Mouse (Mus musculus) kidney, adult 9 months (tissue): ENCODE measurements around the gene Arhgap22.
A peak's percentile ranks its signal among the peaks of the same experiment; 100 is the strongest.

Experiments used
- DNase-seq: peaks from one replicate; pipeline ENCODE4 v3.0.0; 2022

Arhgap22 gene

DNA sequence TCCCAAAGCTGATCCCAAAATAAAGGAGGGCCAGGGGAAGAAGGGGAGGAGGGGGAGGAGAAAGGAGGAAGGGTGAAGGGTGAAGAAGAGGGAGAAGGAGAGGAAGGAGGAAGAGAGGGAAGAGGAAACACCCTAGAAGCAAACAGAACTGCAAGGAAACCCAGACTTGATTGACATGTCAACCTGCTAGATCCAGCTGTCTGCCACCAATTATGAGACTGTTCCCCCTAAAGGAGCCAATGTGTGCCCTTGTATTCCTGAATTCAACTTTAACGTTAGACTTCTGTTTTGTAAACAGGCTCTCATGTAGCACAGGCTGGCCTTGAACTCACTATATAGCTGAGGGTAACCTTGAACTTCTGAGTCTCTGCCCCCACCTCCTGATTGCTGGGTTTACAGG lies 1.3 kb downstream of the Arhgap22 start:
- DNase-seq, result no peak

DNA sequence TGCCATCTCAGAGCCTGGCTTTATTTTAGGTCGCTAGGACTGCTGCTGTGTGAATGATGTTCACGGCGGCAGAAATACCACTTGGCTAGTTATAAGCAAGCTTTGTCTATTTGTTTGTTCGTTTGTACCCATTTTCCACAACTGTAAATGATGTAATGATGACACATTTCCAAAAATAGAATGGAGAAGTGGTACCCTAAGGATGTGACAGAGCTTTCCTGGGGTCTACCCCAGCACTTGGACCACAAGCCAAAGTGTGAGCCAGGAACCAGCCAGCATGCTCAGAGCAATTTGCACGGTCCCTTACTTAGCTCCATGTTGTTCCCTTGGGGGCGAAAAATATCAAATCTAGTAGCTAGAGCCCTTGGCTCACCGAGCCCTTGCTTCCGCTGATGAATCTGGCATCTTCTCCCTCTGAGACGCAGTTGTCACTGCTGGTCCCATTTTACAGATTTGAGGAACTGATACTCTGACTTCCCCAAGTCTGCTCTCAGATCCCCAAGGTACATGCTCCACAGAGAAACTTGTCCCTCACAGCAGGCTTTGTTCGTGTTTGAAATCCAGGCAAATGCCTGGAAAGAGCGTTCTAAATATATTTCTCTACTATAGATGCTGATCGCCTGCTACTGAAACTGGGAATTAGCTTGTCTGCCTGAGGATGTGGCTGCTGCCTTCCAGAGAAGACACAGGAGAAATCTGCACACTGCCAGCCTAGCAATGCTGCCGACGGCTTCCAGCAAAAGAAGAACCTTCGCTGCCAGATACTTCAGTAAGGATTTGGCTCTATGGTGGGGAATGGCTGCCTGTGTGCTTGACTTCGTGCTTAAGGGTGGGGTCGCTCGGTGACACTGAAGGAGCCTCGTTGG lies 2.8 kb downstream of the Arhgap22 start:
- DNase-seq, result no peak

DNA sequence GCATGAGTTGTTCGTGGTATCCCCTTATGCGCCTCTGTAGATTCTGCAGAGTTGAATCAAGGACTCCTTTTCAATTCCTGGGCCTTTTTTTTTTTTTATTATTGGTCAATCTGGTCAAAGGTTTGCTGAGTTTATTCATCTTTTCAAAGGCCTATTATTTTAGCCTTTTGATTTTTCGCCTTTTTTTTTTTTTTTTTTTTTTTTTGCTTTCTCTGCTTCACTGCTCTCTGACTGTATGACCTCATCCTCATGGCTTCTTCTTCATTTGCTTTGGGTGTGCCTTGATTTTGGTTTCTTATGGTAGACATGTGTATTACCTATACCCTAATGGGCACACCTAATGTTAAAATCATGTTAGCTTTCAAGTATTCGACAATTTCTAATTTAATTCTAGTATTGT lies 11.4 kb downstream of the Arhgap22 start:
- DNase-seq, result no peak

DNA sequence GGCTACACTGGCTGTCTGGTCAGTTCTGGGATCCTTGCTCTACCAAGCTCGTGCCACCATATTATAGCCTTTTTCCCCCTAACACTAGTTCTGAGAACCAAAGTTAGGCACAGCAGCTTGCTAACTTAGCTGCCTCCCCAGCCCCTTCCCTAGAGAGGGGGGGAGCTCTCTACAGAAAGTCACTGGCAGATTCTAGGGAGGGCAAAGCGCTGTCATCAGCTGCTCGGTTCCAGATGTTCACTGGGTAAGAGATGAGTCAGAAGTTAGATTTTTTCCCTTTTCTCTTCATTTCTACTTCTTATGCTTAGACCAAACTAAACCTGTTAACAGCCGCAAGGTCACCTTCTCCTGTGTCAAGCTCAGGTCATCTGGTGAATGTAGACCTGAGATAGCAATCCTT lies 16.8 kb downstream of the Arhgap22 start:
- no peak for DNase-seq

DNA sequence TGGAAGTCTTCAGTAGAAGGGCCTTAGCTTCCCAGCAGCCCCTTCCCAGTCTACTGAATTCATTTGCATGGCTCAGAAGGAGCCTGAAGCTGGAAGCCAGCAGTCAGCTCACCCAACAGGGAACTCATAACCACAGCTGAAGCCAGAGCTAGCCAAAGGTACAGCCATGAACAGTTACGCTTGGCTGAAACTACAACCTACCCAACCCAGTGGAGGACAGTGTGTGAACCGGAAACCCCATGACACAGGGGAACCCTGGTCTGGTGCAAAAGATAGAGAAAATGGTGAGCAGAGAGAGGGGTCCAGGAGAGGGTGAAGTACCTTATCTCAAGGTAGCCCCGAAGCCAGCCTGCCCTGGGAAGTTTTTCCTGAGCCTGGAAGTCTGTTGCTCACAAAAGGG lies 17.5 kb downstream of the Arhgap22 start:
- DNase-seq, result no peak

DNA sequence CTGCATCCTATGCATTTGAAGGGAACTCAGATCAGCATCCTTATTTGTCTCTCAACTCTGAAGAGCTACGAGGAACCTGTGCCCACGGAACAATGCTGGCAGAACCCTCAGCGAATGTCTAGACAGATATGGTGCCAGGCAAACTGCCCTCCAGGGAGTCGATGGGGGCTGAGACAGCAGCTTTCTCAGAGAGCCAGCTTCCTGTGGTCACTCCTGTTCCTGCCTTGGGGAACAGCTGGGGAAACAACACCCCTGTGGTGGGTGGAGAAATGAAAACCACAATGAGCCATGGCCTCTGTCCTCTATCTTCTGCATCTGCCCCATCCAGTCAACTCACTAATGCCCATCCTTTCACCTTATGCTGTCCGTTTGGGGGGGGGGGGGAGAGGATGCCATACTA lies 18.2 kb downstream of the Arhgap22 start:
- DNase-seq, result no peak

DNA sequence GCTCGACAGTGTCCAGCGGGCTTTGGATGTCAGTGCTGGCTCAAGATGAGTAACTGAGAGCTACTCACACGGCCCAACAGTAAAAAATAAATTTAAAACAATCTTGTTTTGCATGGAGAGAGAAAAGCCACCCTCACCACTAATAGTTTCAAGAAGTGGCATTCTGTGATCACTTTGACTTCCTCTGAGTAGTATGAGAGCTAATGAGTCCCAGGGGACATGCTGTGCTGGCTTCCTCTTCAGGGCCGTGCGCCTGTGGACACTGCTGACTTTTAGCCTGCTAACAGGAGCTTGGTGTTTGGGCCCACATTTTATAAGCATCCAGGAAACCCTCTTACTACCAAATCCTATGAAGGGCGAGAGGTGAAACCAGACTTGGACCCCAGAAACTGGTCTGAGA lies 21.8 kb downstream of the Arhgap22 start:
- DNase-seq, result peak; percentile 26

DNA sequence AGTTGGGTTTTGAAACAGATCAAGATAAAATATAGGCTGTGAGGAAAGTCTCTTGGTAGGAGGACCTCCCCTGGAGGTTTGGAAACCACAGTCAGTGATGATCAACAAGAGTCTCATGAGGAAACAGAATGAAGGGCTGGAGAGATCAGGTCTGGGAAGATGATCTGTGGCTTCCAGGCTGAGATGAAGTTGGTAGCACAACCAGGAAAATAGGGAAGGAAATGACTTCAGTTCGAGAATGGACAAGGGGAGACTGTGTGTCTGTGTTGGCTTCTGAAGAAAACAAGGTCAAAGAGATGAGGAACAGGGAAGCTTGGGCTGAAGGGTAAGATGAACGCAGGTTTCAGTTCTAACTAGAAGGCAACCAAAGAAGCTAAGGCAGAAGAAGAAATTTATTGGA lies 26.6 kb downstream of the Arhgap22 start:
- no peak for DNase-seq

DNA sequence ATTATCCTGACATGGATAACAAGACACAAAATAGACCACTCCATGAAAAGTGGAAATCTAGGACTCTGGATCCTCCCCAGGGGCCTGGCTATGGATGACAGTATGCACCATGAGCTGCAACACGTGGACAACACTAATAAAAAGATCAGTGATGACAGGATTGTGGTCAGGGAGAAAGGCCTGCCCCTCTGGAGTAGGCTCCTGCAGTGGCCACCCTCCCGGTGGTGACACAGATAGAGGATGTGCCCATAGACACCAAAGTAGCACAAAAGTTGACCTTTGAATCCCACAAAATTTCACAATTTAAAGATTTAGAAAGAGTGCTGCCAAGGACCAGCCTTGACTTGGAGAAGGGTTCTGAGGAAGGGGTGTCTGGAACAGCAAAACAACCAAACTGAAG lies 29.4 kb downstream of the Arhgap22 start:
- DNase-seq, result no peak

DNA sequence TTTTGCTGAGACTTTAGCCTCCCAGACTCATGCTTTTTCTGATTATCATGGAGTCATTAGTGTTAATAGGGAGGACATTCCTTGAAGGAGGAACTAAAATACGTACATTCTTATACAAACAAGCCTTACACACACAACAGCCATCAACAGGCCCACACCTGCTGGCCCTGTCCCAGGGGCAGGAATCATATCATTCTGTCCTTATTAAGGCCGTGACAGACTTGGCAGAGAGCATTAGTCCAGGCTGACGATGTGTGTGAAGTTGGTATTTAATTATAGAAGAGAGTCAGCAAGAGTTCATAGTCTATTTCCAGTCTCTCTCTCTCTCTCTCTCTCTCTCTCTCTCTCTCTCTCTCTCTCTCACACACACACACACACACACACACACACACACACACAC lies 30.7 kb downstream of the Arhgap22 start:
- DNase-seq, result no peak

DNA sequence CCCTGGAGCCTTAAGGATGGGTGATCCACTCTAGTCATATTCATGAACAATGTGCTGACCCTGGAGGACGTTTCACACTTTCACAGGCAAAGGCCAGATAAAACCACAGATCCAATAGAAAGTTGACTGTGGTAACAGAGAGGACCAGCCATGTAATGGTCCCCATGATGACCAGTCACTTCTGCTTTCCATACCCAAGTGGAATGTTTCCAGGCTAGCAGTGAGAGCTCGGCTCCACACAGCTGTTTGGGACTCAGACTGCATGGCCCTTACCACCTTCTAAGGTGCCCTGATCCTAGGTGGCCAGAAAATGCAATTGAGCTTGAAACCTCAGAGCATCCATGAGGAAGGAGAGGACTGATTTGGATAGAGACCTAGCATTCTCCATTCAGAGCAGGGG lies 31.1 kb downstream of the Arhgap22 start:
- no peak for DNase-seq

DNA sequence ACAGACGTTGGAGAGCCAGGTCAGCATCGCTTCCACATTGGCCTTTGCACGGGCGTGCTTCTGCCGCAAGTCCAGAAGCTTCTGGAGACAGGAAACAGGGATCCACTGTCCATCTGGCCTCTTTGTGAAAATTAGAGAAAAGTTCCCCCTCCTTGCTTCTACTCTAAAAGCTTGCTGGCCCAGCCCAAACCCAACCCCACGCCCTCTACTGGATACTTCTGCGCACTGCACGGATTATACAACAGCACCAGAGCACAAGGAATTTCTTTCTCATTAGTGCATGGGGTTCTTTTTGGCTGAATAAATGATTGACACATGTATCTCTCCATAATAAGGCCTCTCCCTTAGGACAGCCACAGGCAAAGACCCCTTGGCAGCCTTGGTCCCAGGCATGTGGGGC lies 32.6 kb downstream of the Arhgap22 start:
- DNase-seq, result peak; percentile 34

DNA sequence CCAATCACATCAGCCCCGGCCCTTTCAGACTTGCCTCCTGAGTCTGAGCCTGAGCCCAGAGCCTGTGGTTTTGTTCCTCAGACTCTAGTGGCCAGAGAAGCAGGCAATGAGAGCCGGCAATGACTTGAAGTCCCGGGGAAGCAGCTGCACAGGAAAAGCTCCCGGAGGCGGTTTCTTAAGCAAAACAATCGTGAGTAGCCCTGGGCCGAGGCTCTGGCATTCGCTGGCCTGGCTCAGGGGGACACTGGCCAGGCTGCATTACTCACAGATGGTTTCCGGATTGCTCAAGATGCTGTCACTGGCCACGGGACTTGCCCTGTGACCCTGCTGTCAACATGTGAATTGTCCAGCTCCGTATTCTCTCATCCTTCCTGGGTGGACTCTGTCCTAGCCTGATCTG lies 33.8 kb downstream of the Arhgap22 start:
- peak; percentile 24 for DNase-seq

DNA sequence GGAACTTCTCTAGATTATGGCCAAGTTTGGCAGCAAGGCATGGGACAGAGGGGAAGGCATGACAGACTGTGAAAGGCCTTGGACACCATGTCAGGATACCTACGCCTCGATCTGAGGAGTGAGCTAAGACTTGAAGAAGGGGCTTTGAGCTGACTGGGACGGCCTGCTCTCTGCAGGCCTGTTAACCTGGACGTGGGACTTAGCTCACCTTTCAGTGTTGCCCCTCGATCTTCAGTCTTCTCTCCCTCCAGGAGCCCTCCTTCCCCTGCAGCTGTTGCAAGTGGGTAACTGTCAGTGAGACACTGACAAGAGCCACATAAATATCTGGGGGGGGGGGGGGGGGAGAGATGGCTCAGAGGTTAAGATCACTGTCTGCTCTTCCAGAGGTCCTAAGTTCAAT lies 34.9 kb downstream of the Arhgap22 start:
- DNase-seq, result no peak

DNA sequence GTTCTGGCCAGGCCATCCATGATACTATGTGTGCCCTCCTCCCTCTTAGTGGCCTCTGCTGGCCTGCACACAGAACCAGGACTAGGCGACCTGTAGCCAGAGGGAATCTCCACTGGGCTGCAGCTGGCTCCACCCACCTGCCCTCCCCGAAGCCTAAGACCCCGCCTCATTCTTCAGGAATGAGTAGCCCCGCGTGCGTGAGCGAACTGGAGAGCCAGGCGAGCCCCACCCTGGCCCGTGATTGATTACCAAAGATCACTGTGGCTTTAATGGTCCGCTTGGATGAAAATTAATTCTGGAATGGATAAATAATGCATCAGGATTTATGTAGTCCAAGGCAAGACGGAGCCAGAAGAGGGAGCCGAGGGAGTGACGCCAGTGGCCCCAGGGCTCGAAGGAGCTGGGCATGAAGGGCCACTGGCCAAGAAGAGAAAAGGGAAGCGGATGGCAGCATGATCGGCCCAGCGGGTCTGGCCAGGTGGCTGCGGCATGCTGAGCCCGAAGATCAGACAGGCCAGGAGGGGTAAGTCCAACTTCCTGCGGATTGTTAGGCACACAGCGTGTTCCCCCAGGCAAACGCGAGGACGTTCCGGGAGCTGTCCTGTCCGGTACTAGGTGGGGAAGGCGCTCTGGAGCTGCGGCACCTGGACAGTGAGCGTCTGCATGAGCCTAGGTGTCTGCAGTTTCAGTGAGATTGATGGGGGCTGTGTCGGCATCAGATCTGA lies 36.6 kb downstream of the Arhgap22 start:
- peak; percentile 28 for DNase-seq

DNA sequence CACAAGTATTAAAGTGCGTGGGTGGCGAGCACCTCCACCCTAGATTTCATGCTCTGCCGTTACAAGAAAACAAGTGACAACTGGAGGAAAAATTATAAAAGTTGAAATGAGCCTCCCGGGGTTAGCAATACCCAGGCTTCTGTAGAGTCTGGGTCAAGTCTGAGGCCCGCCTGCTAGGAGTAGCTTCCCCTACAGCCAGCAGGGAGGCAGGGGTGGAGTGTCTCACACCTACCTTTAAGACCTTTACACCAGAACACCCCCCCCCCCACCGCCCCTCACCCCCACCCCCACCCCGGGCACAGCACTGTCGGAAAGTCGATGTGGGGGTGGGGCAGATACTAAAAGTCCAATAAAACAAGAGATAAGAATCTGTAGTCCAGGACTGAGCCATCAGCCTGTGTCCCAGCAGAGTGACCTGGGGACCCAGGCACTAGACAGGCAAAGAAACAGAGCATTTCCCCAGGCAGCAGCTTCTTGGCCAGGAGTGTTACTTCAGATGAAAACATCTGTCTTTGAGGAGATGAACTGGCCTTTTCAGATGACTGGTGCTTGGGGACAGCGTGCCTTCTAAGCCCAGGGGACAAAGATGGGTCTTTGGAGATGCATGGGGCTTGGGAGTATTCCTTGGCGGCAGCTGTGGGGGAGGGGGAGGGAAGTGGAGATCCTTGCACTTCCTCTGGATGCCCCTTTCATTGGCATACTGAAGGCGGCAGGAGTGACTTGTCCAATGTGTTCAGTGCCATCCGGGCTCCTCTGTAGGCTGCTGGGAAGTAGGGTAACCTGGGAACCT lies 37.3 kb downstream of the Arhgap22 start:
- DNase-seq, result no peak

DNA sequence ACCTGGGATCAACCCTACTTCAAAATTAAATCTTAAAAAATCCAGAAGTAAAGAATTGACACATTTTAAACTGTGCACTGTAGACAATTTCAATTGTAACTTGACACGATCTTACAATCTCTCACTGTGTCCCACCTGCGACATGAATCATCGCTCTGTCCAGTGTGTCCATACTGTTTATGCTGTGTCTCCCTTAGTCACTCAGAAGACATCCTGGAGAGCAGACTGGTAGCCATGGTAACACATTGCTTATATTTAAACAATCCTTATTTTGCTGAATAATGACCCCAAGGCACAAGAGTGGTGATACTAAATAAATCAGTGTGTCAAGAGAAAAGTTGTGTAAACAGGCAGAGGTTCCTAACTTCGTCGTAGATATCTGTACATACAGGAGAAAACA lies 44.4 kb downstream of the Arhgap22 start:
- DNase-seq, result no peak

DNA sequence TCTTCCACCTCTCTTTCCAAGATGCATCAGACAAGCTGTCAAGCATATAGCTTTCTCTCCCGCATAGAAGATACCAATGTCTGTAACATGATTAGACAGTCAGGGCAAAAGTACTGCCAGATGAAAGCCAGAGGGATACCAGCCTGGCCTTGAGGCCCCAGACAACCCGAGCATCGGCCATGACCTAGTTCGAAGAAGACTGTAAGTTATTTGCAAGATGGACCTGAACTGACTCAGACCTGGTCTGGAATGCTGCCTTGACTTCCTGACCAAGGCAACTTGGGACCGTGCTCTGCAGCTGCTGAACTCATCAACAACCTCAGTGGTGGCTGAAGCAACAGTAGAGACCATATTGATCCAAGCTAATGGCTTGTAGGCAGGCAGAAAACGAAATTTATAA lies 46.3 kb downstream of the Arhgap22 start:
- no peak for DNase-seq

DNA sequence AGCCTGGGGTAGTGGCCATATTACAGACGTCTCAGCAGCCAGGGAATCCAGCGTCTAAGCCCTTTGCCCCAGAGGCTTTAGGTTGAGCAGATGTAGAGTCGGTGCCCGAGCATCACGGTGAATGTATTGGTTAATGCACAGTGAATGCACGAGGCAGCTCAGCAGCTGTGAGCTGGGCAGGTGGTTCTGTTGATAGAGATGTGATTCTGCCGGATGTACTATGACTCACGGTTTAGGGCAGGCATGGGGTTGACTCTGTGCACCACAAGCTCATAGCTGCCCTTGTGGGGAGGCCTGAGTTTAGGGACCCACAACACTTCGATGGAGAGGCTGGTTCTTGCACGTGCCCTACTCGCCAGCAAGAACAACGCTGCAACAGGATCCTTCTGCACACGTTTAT lies 51.0 kb downstream of the Arhgap22 start:
- no peak for DNase-seq

DNA sequence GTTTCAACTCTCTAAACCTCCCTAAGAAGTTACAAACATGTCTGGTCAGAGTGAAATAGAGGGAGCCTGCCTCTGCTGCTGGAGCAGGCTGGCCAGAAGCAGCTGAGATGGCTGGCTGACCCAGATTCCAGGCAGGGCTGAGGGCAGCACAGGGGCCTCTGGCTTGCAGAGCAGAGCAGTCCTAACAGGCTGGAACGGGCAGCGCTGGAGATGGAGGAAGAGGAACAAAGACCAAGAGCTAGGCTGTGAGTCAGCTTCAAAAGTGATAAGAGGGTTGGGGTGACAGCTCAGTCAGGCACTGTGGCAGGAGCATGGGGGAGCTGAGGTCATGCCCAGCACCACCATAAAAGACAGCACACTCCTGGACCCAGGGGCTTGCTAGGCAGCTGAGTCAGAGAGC lies 62.4 kb downstream of the Arhgap22 start:
- no peak for DNase-seq

DNA sequence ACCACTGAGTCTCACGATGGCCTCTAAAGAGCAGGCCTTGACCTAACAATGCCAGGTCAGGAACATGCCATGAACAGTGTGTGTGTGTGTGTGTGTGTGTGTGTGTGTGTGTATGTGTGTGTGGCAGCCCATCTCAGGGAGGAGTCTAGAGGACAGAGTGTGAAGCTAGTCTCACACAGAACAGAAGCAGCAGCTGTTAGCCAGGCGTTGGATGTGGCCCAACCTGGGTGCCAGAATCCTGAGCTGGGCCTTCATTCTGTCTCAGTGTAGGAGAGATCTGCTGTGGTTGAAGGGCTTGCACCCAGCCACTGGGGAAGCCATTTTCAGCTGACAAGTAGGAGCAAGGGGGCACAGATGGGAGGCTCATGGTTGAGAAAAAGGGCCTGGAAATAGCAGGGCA lies 64.5 kb downstream of the Arhgap22 start:
- no peak for DNase-seq

DNA sequence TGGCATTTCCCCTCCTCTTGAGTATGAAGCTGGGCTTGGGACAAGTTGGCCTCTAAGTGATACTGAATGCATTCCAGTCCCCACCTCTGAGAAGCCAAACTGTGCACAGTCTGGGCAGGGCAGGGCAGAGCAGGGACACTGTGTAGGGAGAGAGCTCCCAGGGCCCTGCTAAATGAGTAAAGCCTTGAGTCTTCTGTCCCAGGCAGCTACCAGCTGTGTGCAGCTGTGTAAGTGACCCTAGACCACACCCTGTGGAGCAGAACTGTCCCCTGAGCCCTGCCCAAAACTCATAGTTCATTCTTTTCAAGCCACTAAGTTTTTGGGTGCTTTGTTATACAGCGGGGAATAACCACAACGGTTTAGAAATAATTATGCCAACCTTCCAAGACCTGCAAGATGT lies 67.1 kb downstream of the Arhgap22 start:
- DNase-seq, result no peak

DNA sequence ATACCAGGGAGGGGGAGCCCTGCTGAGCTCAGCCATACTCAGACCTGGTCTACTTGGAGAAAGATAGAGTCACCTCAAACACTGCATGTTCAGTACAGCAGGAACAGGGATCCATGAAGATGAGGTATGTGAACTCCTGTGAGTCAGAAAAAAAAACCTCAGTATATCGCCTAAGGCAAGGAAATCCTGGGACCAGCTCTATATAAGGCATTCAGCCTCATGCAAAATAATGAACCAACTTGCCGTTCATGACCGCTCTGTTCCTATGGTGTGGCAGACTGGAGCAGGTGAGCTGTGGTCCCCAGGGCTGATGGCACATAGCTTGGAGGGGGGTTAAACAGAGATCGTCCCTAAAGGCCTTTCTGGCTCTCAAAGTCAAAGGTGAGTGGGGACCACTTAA lies 68.6 kb downstream of the Arhgap22 start:
- DNase-seq, result no peak

DNA sequence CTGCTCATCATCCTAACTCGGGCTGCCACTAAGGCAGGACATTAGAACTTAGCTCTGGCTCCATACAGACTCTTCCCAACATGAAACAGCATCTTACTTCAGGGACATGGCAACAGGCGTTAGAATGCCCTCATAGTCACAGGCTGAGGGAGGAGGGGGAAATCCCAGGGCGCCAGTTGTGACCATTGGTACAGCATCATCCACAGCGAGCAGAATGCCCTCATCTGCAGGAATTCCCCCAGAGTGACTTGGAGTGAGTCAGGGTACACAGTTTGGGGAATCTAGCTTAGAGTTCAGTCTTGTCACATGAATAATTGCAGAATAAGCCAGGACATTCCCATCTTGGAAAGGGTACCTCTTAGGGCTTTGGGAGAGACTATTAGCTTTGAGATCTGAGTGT lies 74.1 kb downstream of the Arhgap22 start:
- DNase-seq, result no peak
